31 mouse cellular contexts compared by ENCODE assay signal in genomic region chr15:9271876-9272275, GRCm38 (mm10). TPM values are rescaled to one million over a fixed set of nuclear protein-coding genes. Genes with fewer than 3 reads are reported as not detected.
DNase-seq lines count a peak whose midpoint lies in the region; ATAC-seq and TF ChIP-seq lines count a peak whose summit lies in the region.
"Had no signal": no experiment of that assay in that cellular context is flagged by ENCODE, and none has a peak within 500 bp of the region (broad histone marks: within the 10 kb centered on the region; RNA-seq: fewer than 3 reads in every experiment).

No protein-coding gene starts in this region.

- no peak overlapping the region for H3K4me3 ChIP-seq in embryonic facial prominence, embryonic 14.5 days (ENCODE audit: low read depth, low read length)
- no peak overlapping the region for H3K4me3 ChIP-seq in embryonic facial prominence, embryonic 10.5 days
- peak overlapping the region; percentile 71 for H3K4me3 ChIP-seq in megakaryocyte, embryonic 14.5 days (replicated peaks)
- no peak overlapping the region for H3K4me3 ChIP-seq in myocyte
- H3K4me3 ChIP-seq in kidney, embryonic 16.5 days (ENCODE audit: low read length): no peak overlapping the region
- H3K4me3 ChIP-seq: embryonic facial prominence, embryonic 12.5 days; erythroblast, embryonic 14.5 days; forebrain, embryonic 12.5 days; heart, adult 2 months; heart, embryonic 10.5 days; hindbrain, embryonic 12.5 days; hindbrain, embryonic 15.5 days; intestine, embryonic 15.5 days had no signal

- DNase-seq in embryonic facial prominence, embryonic 14.5 days (ENCODE audit: low spot score): peak; percentile 3
- DNase-seq in embryonic facial prominence, embryonic 10.5 days (ENCODE audit: low spot score): no peak
- peak; percentile 6 for DNase-seq in Muller cell, postnatal 12 days (ENCODE audit: inconsistent ontology term)
- DNase-seq: adrenal gland, adult 8-10 months; adrenal gland, postnatal 25 days; cerebellum, adult 18-20 months; cerebellum, adult 9-10 months; cerebellum, postnatal 14 days; gastrocnemius, postnatal 25 days; heart, adult 2 months had no signal

- no peaks in the 10 kb centered on the region for H3K9me3 ChIP-seq in embryonic facial prominence, embryonic 14.5 days (ENCODE audit: control insufficient read depth, low read length)
- H3K9me3 ChIP-seq in embryonic facial prominence, embryonic 10.5 days: no peaks in the 10 kb centered on the region
- peaks cover 2% of the 10 kb centered on the region; the same call in 1 of the 2 replicates for H3K9me3 ChIP-seq in megakaryocyte, embryonic 14.5 days
- no peaks in the 10 kb centered on the region for H3K9me3 ChIP-seq in kidney, embryonic 16.5 days (ENCODE audit: low read length)
- H3K9me3 ChIP-seq: embryonic facial prominence, embryonic 12.5 days; forebrain, embryonic 12.5 days; G1E; heart, embryonic 10.5 days; hindbrain, embryonic 12.5 days; hindbrain, embryonic 15.5 days; intestine, embryonic 15.5 days had no signal

- no peaks in the 10 kb centered on the region for H3K27me3 ChIP-seq in embryonic facial prominence, embryonic 14.5 days (replicated peaks; ENCODE audit: control insufficient read depth, insufficient read depth, low read length)
- H3K27me3 ChIP-seq in embryonic facial prominence, embryonic 10.5 days (replicated peaks; ENCODE audit: low read depth, poor library complexity, severe bottlenecking): no peaks in the 10 kb centered on the region
- no peaks in the 10 kb centered on the region for H3K27me3 ChIP-seq in megakaryocyte, embryonic 14.5 days (replicated peaks)
- H3K27me3 ChIP-seq in myocyte (ENCODE audit: control insufficient read depth, insufficient read depth, insufficient read length): no peaks in the 10 kb centered on the region
- no peaks in the 10 kb centered on the region for H3K27me3 ChIP-seq in kidney, embryonic 16.5 days (ENCODE audit: insufficient read depth, low read length)
- H3K27me3 ChIP-seq: embryonic facial prominence, embryonic 12.5 days; forebrain, embryonic 12.5 days; hindbrain, embryonic 12.5 days; hindbrain, embryonic 15.5 days; intestine, embryonic 15.5 days had no signal

- H3K27ac ChIP-seq in embryonic facial prominence, embryonic 14.5 days (replicated peaks; ENCODE audit: low read depth, low read length): no peak overlapping the region
- no peak overlapping the region for H3K27ac ChIP-seq in embryonic facial prominence, embryonic 10.5 days (replicated peaks)
- H3K27ac ChIP-seq in kidney, embryonic 16.5 days (ENCODE audit: low read length): no peak overlapping the region
- H3K27ac ChIP-seq: embryonic facial prominence, embryonic 12.5 days; forebrain, embryonic 12.5 days; heart, adult 2 months; heart, embryonic 10.5 days; hindbrain, embryonic 12.5 days; hindbrain, embryonic 15.5 days; intestine, embryonic 15.5 days had no signal

- no peak overlapping the region for H3ac ChIP-seq in myocyte (ENCODE audit: control insufficient read depth, insufficient read length)

- H3K4me2 ChIP-seq in embryonic facial prominence, embryonic 14.5 days (ENCODE audit: low read depth, low read length): no peak overlapping the region
- H3K4me2 ChIP-seq in myocyte (ENCODE audit: low read depth): no peak overlapping the region
- no peak overlapping the region for H3K4me2 ChIP-seq in kidney, embryonic 16.5 days (replicated peaks; ENCODE audit: low read depth, low read length)
- H3K4me2 ChIP-seq: embryonic facial prominence, embryonic 12.5 days; forebrain, embryonic 12.5 days; hindbrain, embryonic 12.5 days; hindbrain, embryonic 15.5 days; intestine, embryonic 15.5 days had no signal

- no peaks in the 10 kb centered on the region for H3K79me2 ChIP-seq in myocyte (ENCODE audit: control insufficient read depth, insufficient read depth)

- WGBS in embryonic facial prominence, embryonic 14.5 days: 66% methylated on average over 7 of the region's 7 CpGs
- WGBS in embryonic facial prominence, embryonic 10.5 days: 85% methylated on average over 7 of the region's 7 CpGs
- 72% methylated on average over 7 of the region's 7 CpGs for WGBS in kidney, embryonic 16.5 days

- H3K4me1 ChIP-seq in embryonic facial prominence, embryonic 14.5 days (ENCODE audit: control insufficient read depth, insufficient read depth, low read length): no peaks in the 10 kb centered on the region
- H3K4me1 ChIP-seq in embryonic facial prominence, embryonic 10.5 days: no peaks in the 10 kb centered on the region
- H3K4me1 ChIP-seq in megakaryocyte, embryonic 14.5 days: peaks cover 5% of the 10 kb centered on the region
- H3K4me1 ChIP-seq in kidney, embryonic 16.5 days (ENCODE audit: insufficient read depth, low read length): no peaks in the 10 kb centered on the region
- H3K4me1 ChIP-seq: embryonic facial prominence, embryonic 12.5 days; forebrain, embryonic 12.5 days; heart, embryonic 10.5 days; hindbrain, embryonic 12.5 days; hindbrain, embryonic 15.5 days; intestine, embryonic 15.5 days had no signal

- no peak overlapping the region for H3K9ac ChIP-seq in embryonic facial prominence, embryonic 14.5 days (ENCODE audit: low read depth, low read length)
- no peak overlapping the region for H3K9ac ChIP-seq in kidney, embryonic 16.5 days (replicated peaks; ENCODE audit: low read length)
- H3K9ac ChIP-seq: embryonic facial prominence, embryonic 12.5 days; forebrain, embryonic 12.5 days; hindbrain, embryonic 12.5 days; hindbrain, embryonic 15.5 days; intestine, embryonic 15.5 days had no signal

- no peaks in the 10 kb centered on the region for H3K36me3 ChIP-seq in embryonic facial prominence, embryonic 14.5 days (ENCODE audit: control insufficient read depth, insufficient read depth, low read length)
- H3K36me3 ChIP-seq in embryonic facial prominence, embryonic 10.5 days (replicated peaks): no peaks in the 10 kb centered on the region
- H3K36me3 ChIP-seq in megakaryocyte, embryonic 14.5 days (replicated peaks; ENCODE audit: low read length): no peaks in the 10 kb centered on the region
- no peaks in the 10 kb centered on the region for H3K36me3 ChIP-seq in myocyte (ENCODE audit: control insufficient read depth, insufficient read depth)
- no peaks in the 10 kb centered on the region for H3K36me3 ChIP-seq in kidney, embryonic 16.5 days (ENCODE audit: insufficient read depth, low read length)
- H3K36me3 ChIP-seq: embryonic facial prominence, embryonic 12.5 days; forebrain, embryonic 12.5 days; G1E; heart, embryonic 10.5 days; hindbrain, embryonic 12.5 days; hindbrain, embryonic 15.5 days; intestine, embryonic 15.5 days had no signal

- TF ChIP-seq POLR2A in myocyte (IDR thresholded peaks at IDR 0.05; ENCODE audit: insufficient read length, low read depth): no peak

- ATAC-seq in embryonic facial prominence, embryonic 14.5 days (ENCODE audit: low read depth): no peak
- no peak for ATAC-seq in megakaryocyte, adult 5-6 weeks (ENCODE audit: poor library complexity, severe bottlenecking)
- no peak for ATAC-seq in inflammation-experienced regulatory T-cells, adult 6 months
- no peak for ATAC-seq in kidney, embryonic 16.5 days (ENCODE audit: low FRiP score, low TSS enrichment)
- ATAC-seq: activated CD4-positive, CD25-positive, alpha-beta regulatory T cell, adult 4 months; forebrain, embryonic 16.5 days; intestine, embryonic 15.5 days had no signal

TF ChIP-seq in myocyte, 11 proteins besides CTCF, POLR2A, EP300 and RAD21:
- TF ChIP-seq TCF12 (IDR thresholded peaks at IDR 0.05; ENCODE audit: insufficient read depth, poor library complexity, severe bottlenecking) (peak; percentile 94), CEBPB (IDR thresholded peaks at IDR 0.05; ENCODE audit: insufficient read depth, poor library complexity, severe bottlenecking) (peak; percentile 63; the same call in 1 of the 2 replicates), MYOG (IDR thresholded peaks at IDR 0.05; ENCODE audit: control insufficient read depth in 1 of 3, insufficient read depth in 1 of 3, insufficient read length in 2 of 3, low read depth in 2 of 3) (peak; percentile 94 to 100 (median 98)), E2F4 (IDR thresholded peaks at IDR 0.05; ENCODE audit: insufficient read depth) (no peak), REST (IDR thresholded peaks at IDR 0.05; ENCODE audit: insufficient read depth, insufficient read length) (no peak), MAX (IDR thresholded peaks at IDR 0.05; ENCODE audit: low read depth) (no peak), TCF3 (IDR thresholded peaks at IDR 0.05; ENCODE audit: insufficient read length, low read depth) (peak; percentile 97), USF1 (IDR thresholded peaks at IDR 0.05; ENCODE audit: low read depth) (no peak), SRF (IDR thresholded peaks at IDR 0.05; ENCODE audit: control insufficient read depth, insufficient read length, low read depth) (no peak), POLR2AphosphoS2 (IDR thresholded peaks at IDR 0.05; ENCODE audit: insufficient read length, low read depth) (no peak), MYOD1 (IDR thresholded peaks at IDR 0.05; ENCODE audit: control insufficient read depth in 1 of 3, insufficient read length in 2 of 3, low read depth in 2 of 3) (peak in 2 of 3 experiments; percentile 95 to 99)

RNA-seq across cellular contexts. Expression of gene Ugt3a1, which starts 4.8 kb away (rescaled TPM):
- polyA plus RNA-seq in embryonic facial prominence, embryonic 14.5 days (2014; fragmentation: Nextera tagmentation; extraction: Ambion mirVana): not detected in 2 replicates
- not detected in 2 replicates for polyA plus RNA-seq in embryonic facial prominence, embryonic 10.5 days (2016; fragmentation: Nextera tagmentation; extraction: Ambion mirVana)
- polyA plus RNA-seq in megakaryocyte, embryonic 14.5 days (2012; ENCODE audit: insufficient read depth, low replicate concordance): not detected in 2 replicates
- not detected in 2 replicates for total RNA-seq in megakaryocyte, adult 5-6 weeks (2015)
- not detected in 2 replicates for total RNA-seq in megakaryocyte, adult 5-6 weeks (2017)
- polyA plus RNA-seq in myocyte (2012; fragmentation: generic; extraction: Trizol): not detected
- not detected for polyA plus RNA-seq in inflammation-experienced regulatory T-cells, adult 6 months (2017; shearing (Covaris generic))
- polyA plus RNA-seq in kidney, embryonic 16.5 days (2015; fragmentation: Nextera tagmentation; extraction: Ambion mirVana): 0.13 and 0.49 TPM in 2 replicates
- total RNA-seq: adrenal gland, postnatal 25 days; gastrocnemius, adult 8-10 months; gastrocnemius, postnatal 25 days; heart, adult 2 months; heart, postnatal 25 days; hematopoietic stem cell, adult 5-6 weeks had no signal
- polyA plus RNA-seq: activated CD4-positive, CD25-positive, alpha-beta regulatory T cell, adult 4 months; embryonic facial prominence, embryonic 12.5 days; erythroblast, embryonic 14.5 days; forebrain, embryonic 12.5 days; forebrain, embryonic 16.5 days; frontal cortex, adult 2 months; G1E; heart, adult 2 months; heart, embryonic 10.5 days; heart, embryonic 14.5 days; heart, postnatal 0 days; hindbrain, embryonic 12.5 days; hindbrain, embryonic 15.5 days; intestine, embryonic 15.5 days had no signal
